In genomic region chr2:68472551-68472910, GRCm38 (mm10) we compare ENCODE assay signal across 8 mouse cellular contexts. TPM values are rescaled to one million over a fixed set of nuclear protein-coding genes. Genes with fewer than 3 reads are reported as not detected.
A peak's percentile ranks its signal among the peaks of the same experiment; 100 is the strongest.
DNase-seq lines count a peak whose midpoint lies in the region; ATAC-seq and TF ChIP-seq lines count a peak whose summit lies in the region.

No protein-coding gene starts in this region.

- no peak for TF ChIP-seq CTCF in testis, adult 2 months (IDR thresholded peaks at IDR 0.05; ENCODE audit: control insufficient read depth, insufficient read depth, insufficient replicate concordance, low read depth, low read length)

- 12% methylated on average over 5 of the region's 5 CpGs for WGBS in liver, embryonic 13.5 days (ENCODE audit: insufficient replicate concordance)

- no peak for TF ChIP-seq POLR2A in testis, adult 2 months (IDR thresholded peaks at IDR 0.05; ENCODE audit: control insufficient read depth, low read depth, low read length)

- H3K27ac ChIP-seq in testis, adult 2 months (ENCODE audit: control insufficient read depth, insufficient read depth, low read depth, low read length), result peak overlapping the region; percentile 96
- H3K27ac ChIP-seq in liver, embryonic 13.5 days, result no peak overlapping the region

- H3K9ac ChIP-seq in liver, embryonic 13.5 days, result peak overlapping the region; percentile 64; the same call in 1 of the 2 replicates

- H3K4me2 ChIP-seq in liver, embryonic 13.5 days, result peak overlapping the region; percentile 82

- no peak for ATAC-seq in erythroblast, adult 5-6 weeks (replicated peaks; ENCODE audit: low FRiP score, poor library complexity, severe bottlenecking)
- ATAC-seq in liver, embryonic 13.5 days (ENCODE audit: low read depth), result no peak

- peaks cover 9% of the 10 kb centered on the region for H3K4me1 ChIP-seq in erythroblast, embryonic 14.5 days (ENCODE audit: control insufficient read depth)
- peaks cover 11% of the 10 kb centered on the region for H3K4me1 ChIP-seq in testis, adult 2 months (ENCODE audit: control insufficient read depth, insufficient read depth, low read length)
- H3K4me1 ChIP-seq in liver, embryonic 13.5 days (replicated peaks), result peaks cover 19% of the 10 kb centered on the region

- no peaks in the 10 kb centered on the region for H3K36me3 ChIP-seq in erythroblast, embryonic 14.5 days (ENCODE audit: control insufficient read depth)
- no peaks in the 10 kb centered on the region for H3K36me3 ChIP-seq in testis, adult 2 months (ENCODE audit: control insufficient read depth, insufficient read depth, low read length)
- H3K36me3 ChIP-seq in liver, embryonic 13.5 days, result no peaks in the 10 kb centered on the region

- peak overlapping the region; percentile 53 for H3K4me3 ChIP-seq in erythroblast, embryonic 14.5 days (replicated peaks)
- peak overlapping the region; percentile 97 for H3K4me3 ChIP-seq in testis, adult 2 months (ENCODE audit: control insufficient read depth, low read depth, low read length)
- peak overlapping the region; percentile 66 for H3K4me3 ChIP-seq in liver, embryonic 13.5 days (replicated peaks)

- no peak for DNase-seq in testis, postnatal 10 days (ENCODE audit: low spot score)
- no peak for DNase-seq in liver, embryonic 13.5 days
- DNase-seq in adipocyte (ENCODE audit: low spot score), result no peak
- no peak for DNase-seq in frontal cortex, postnatal 14 days (ENCODE audit: low spot score in 2 of 2)
- DNase-seq in urinary bladder, postnatal 4 days (ENCODE audit: low spot score in 2 of 2), result no peak

- peaks cover 3% of the 10 kb centered on the region; the same call in 1 of the 2 replicates for H3K9me3 ChIP-seq in erythroblast, embryonic 14.5 days (ENCODE audit: control insufficient read depth, low read length)
- no peaks in the 10 kb centered on the region for H3K9me3 ChIP-seq in liver, embryonic 13.5 days (replicated peaks)

- H3K27me3 ChIP-seq in erythroblast, embryonic 14.5 days (ENCODE audit: control insufficient read depth), result peaks cover 68% of the 10 kb centered on the region
- H3K27me3 ChIP-seq in testis, adult 2 months (ENCODE audit: control insufficient read depth, insufficient read depth, low read length), result no peaks in the 10 kb centered on the region
- peaks cover 69% of the 10 kb centered on the region for H3K27me3 ChIP-seq in liver, embryonic 13.5 days

RNA-seq across cellular contexts. Expression of gene Stk39, which starts 0.5 kb away (rescaled TPM):
- polyA plus RNA-seq in erythroblast, embryonic 14.5 days (2012), result not detected in 2 replicates
- total RNA-seq in erythroblast, adult 5-6 weeks (2015; ENCODE audit: low replicate concordance), result 5.9 TPM in 1 of 2 replicates, not detected in the other
- 1.0 and 3.1 TPM in 2 replicates for total RNA-seq in erythroblast, adult 5-6 weeks (2017; ENCODE audit: low replicate concordance)
- polyA plus RNA-seq in testis, adult 2 months (2012; rRNA removed), result 118 and 142 TPM in 2 replicates
- 1.9 and 2.2 TPM in 2 replicates for polyA plus RNA-seq in liver, embryonic 13.5 days (2015; fragmentation: Nextera tagmentation; extraction: Ambion mirVana)

Comparison
In these comparisons a context has a peak if more than half of its experiments do, and no peak if none do; other contexts are left out.
1. RNA of gene Stk39, which starts 0.5 kb away (polyA plus RNA-seq): 118 to 142 TPM in testis, adult 2 months; 1.9 to 2.2 TPM in liver, embryonic 13.5 days and not detected in erythroblast, embryonic 14.5 days; every median in the first group is over 10 times any median in the second.
2. Peak in every context shown above with its lines, with median percentiles within 50 percentile points of each other: H3K4me3 ChIP-seq.